Comparison of ENCODE assay signal across 10 mouse cellular contexts in genomic region chr11:72361385-72362346, GRCm38 (mm10). TPM values are rescaled to one million over a fixed set of nuclear protein-coding genes. Genes with fewer than 3 reads are reported as not detected.
DNase-seq lines count a peak whose midpoint lies in the region; ATAC-seq and TF ChIP-seq lines count a peak whose summit lies in the region.
"Had no signal": no experiment of that assay in that cellular context is flagged by ENCODE, and none has a peak within 500 bp of the region (broad histone marks: within the 10 kb centered on the region; RNA-seq: fewer than 3 reads in every experiment).

No protein-coding gene starts in this region.

- H3K4me1 ChIP-seq in heart, embryonic 12.5 days (replicated peaks), result peaks cover 13% of the 10 kb centered on the region; the same call in 1 of the 2 replicates
- H3K4me1 ChIP-seq in kidney, embryonic 14.5 days (ENCODE audit: control insufficient read depth, insufficient read depth, low read length), result no peaks in the 10 kb centered on the region
- 0 out of 2 replicates have a peak, but pooled peaks cover 3% of the 10 kb centered on the region for H3K4me1 ChIP-seq in limb, embryonic 12.5 days (replicated peaks)
- peaks cover 3% of the 10 kb centered on the region; the same call in 1 of the 2 replicates for H3K4me1 ChIP-seq in midbrain, embryonic 11.5 days (ENCODE audit: control insufficient read depth, insufficient read depth, low read length)

- TF ChIP-seq CTCF in gastrocnemius, adult 2 months (IDR thresholded peaks at IDR 0.05), result no peak

- peak; percentile 36; the same call in 1 of the 2 replicates for ATAC-seq in heart, embryonic 12.5 days (ENCODE audit: insufficient number of reproducible peaks, low FRiP score)
- peak; percentile 91 for ATAC-seq in kidney, embryonic 14.5 days (ENCODE audit: low FRiP score, low TSS enrichment)
- ATAC-seq in limb, embryonic 12.5 days (ENCODE audit: insufficient number of reproducible peaks, insufficient read depth, low FRiP score, low TSS enrichment, low read depth), result peak; percentile 83
- peak; percentile 92 for ATAC-seq in midbrain, embryonic 11.5 days (ENCODE audit: low FRiP score)

- DNase-seq in gastrocnemius, adult 2 months, result peak; percentile 60
- DNase-seq in gastrocnemius, postnatal 25 days, result no peak
- DNase-seq in embryo, embryonic 9.5 days (ENCODE audit: extremely low spot score), result peak; percentile 87
- DNase-seq in midbrain, embryonic 11.5 days (ENCODE audit: low spot score, missing footprints), result peak; percentile 98
- DNase-seq in spleen, postnatal 36 days (ENCODE audit: low spot score in 2 of 2), result peak; percentile 11 to 15

- peak overlapping the region; percentile 84 for H3K4me2 ChIP-seq in heart, embryonic 12.5 days
- peak overlapping the region; percentile 73 for H3K4me2 ChIP-seq in kidney, embryonic 14.5 days (replicated peaks; ENCODE audit: low read depth, low read length)
- H3K4me2 ChIP-seq in limb, embryonic 12.5 days, result peak overlapping the region; percentile 75
- peak overlapping the region; percentile 79 for H3K4me2 ChIP-seq in midbrain, embryonic 11.5 days

- peak overlapping the region; percentile 46 for H3K27ac ChIP-seq in gastrocnemius, adult 2 months
- H3K27ac ChIP-seq in heart, embryonic 12.5 days (ENCODE audit: poor library complexity, severe bottlenecking), result no peak overlapping the region
- H3K27ac ChIP-seq in kidney, embryonic 14.5 days (ENCODE audit: low read depth, low read length), result no peak overlapping the region
- H3K27ac ChIP-seq in limb, embryonic 12.5 days, result peak overlapping the region; percentile 66; the same call in 1 of the 2 replicates
- H3K27ac ChIP-seq in midbrain, embryonic 11.5 days (ENCODE audit: low read depth, low read length), result no peak overlapping the region

- WGBS in heart, embryonic 12.5 days, result 12% methylated on average over 42 of the region's 42 CpGs
- 8% methylated on average over 42 of the region's 42 CpGs for WGBS in kidney, embryonic 14.5 days
- 9% methylated on average over 42 of the region's 42 CpGs for WGBS in limb, embryonic 12.5 days
- 10% methylated on average over 42 of the region's 42 CpGs for WGBS in midbrain, embryonic 11.5 days

- no peaks in the 10 kb centered on the region for H3K27me3 ChIP-seq in heart, embryonic 12.5 days (replicated peaks)
- H3K27me3 ChIP-seq in kidney, embryonic 14.5 days (ENCODE audit: control insufficient read depth, insufficient read depth, low read length), result no peaks in the 10 kb centered on the region
- H3K27me3 ChIP-seq in limb, embryonic 12.5 days, result no peaks in the 10 kb centered on the region
- no peaks in the 10 kb centered on the region for H3K27me3 ChIP-seq in midbrain, embryonic 11.5 days (ENCODE audit: control insufficient read depth, insufficient read depth, low read length)

- H3K4me3 ChIP-seq in gastrocnemius, adult 2 months, result peak overlapping the region; percentile 69
- peak overlapping the region; percentile 50 for H3K4me3 ChIP-seq in heart, embryonic 12.5 days
- peak overlapping the region; percentile 48 for H3K4me3 ChIP-seq in kidney, embryonic 14.5 days (ENCODE audit: low read length)
- H3K4me3 ChIP-seq in limb, embryonic 12.5 days (replicated peaks), result peak overlapping the region; percentile 44
- H3K4me3 ChIP-seq in midbrain, embryonic 11.5 days (ENCODE audit: low read depth, low read length), result peak overlapping the region; percentile 40
- H3K4me3 ChIP-seq: myocyte had no signal

- H3K36me3 ChIP-seq in heart, embryonic 12.5 days, result no peaks in the 10 kb centered on the region
- H3K36me3 ChIP-seq in kidney, embryonic 14.5 days (ENCODE audit: control insufficient read depth, insufficient read depth, low read length), result no peaks in the 10 kb centered on the region
- H3K36me3 ChIP-seq in limb, embryonic 12.5 days, result no peaks in the 10 kb centered on the region
- H3K36me3 ChIP-seq in midbrain, embryonic 11.5 days (ENCODE audit: control insufficient read depth, insufficient read depth, low read length), result no peaks in the 10 kb centered on the region

- H3K9ac ChIP-seq in heart, embryonic 12.5 days, result peak overlapping the region; percentile 58
- H3K9ac ChIP-seq in kidney, embryonic 14.5 days (ENCODE audit: low read depth, low read length), result peak overlapping the region; percentile 60
- H3K9ac ChIP-seq in limb, embryonic 12.5 days (replicated peaks), result peak overlapping the region; percentile 69
- peak overlapping the region; percentile 77 for H3K9ac ChIP-seq in midbrain, embryonic 11.5 days (ENCODE audit: low read length)

- intact Hi-C loops in gastrocnemius, adult 2 months (cut with DNase I), result no loop called here

- no peaks in the 10 kb centered on the region for H3K9me3 ChIP-seq in heart, embryonic 12.5 days (replicated peaks)
- H3K9me3 ChIP-seq in kidney, embryonic 14.5 days (ENCODE audit: control insufficient read depth, low read length), result no peaks in the 10 kb centered on the region
- no peaks in the 10 kb centered on the region for H3K9me3 ChIP-seq in limb, embryonic 12.5 days
- H3K9me3 ChIP-seq in midbrain, embryonic 11.5 days (ENCODE audit: control insufficient read depth, low read length), result no peaks in the 10 kb centered on the region

RNA-seq across cellular contexts. Expression of gene Tekt1, which starts 0.6 kb away (rescaled TPM):
- 1 to 10 TPM in 1 of 2 experiments, under 1 TPM in 1; 0.33 to 2.6 TPM for total RNA-seq in gastrocnemius, adult 2 months (2021)
- total RNA-seq in gastrocnemius, postnatal 25 days (2021), result under 1 TPM; 0.64 to 0.70 TPM
- polyA plus RNA-seq in heart, embryonic 12.5 days (2016; fragmentation: Nextera tagmentation; extraction: Ambion mirVana), result 0.32 and 0.85 TPM in 2 replicates
- 5.8 and 8.3 TPM in 2 replicates for polyA plus RNA-seq in kidney, embryonic 14.5 days (2014; fragmentation: Nextera tagmentation; extraction: Ambion mirVana)
- polyA plus RNA-seq in limb, embryonic 12.5 days (2016; fragmentation: Nextera tagmentation; extraction: Ambion mirVana), result 4.7 and 6.0 TPM in 2 replicates
- 4.2 and 5.3 TPM in 2 replicates for polyA plus RNA-seq in midbrain, embryonic 11.5 days (2014; fragmentation: Nextera tagmentation; extraction: Ambion mirVana)
- polyA plus RNA-seq: C2C12, myocyte had no signal

RNA-seq across cellular contexts. Expression of gene Fbxo39, which starts 47.4 kb away (rescaled TPM):
- not detected for total RNA-seq in gastrocnemius, adult 2 months (2021)
- total RNA-seq in gastrocnemius, postnatal 25 days (2021), result not detected
- polyA plus RNA-seq in heart, embryonic 12.5 days (2016; fragmentation: Nextera tagmentation; extraction: Ambion mirVana), result not detected in 2 replicates
- not detected in 2 replicates for polyA plus RNA-seq in kidney, embryonic 14.5 days (2014; fragmentation: Nextera tagmentation; extraction: Ambion mirVana)
- not detected in 2 replicates for polyA plus RNA-seq in limb, embryonic 12.5 days (2016; fragmentation: Nextera tagmentation; extraction: Ambion mirVana)
- not detected in 2 replicates for polyA plus RNA-seq in midbrain, embryonic 11.5 days (2014; fragmentation: Nextera tagmentation; extraction: Ambion mirVana)
- polyA plus RNA-seq: C2C12 had no signal

RNA-seq across cellular contexts. Expression of gene Smtnl2, which starts 49.8 kb away (rescaled TPM):
- 100 to 1,000 TPM; 238 to 342 TPM for total RNA-seq in gastrocnemius, adult 2 months (2021)
- total RNA-seq in gastrocnemius, postnatal 25 days (2021), result 100 to 1,000 TPM; 219 to 223 TPM
- polyA plus RNA-seq in heart, embryonic 12.5 days (2016; fragmentation: Nextera tagmentation; extraction: Ambion mirVana), result 191 and 194 TPM in 2 replicates
- 30.0 and 56.1 TPM in 2 replicates for polyA plus RNA-seq in kidney, embryonic 14.5 days (2014; fragmentation: Nextera tagmentation; extraction: Ambion mirVana)
- polyA plus RNA-seq in limb, embryonic 12.5 days (2016; fragmentation: Nextera tagmentation; extraction: Ambion mirVana), result 25.7 and 29.0 TPM in 2 replicates
- 3.7 and 4.1 TPM in 2 replicates for polyA plus RNA-seq in midbrain, embryonic 11.5 days (2014; fragmentation: Nextera tagmentation; extraction: Ambion mirVana)

Comparison
In these comparisons a context has a peak if more than half of its experiments do, and no peak if none do; other contexts are left out.
1. H3K27ac ChIP-seq: peak in gastrocnemius, adult 2 months (single experiment) and limb, embryonic 12.5 days (single experiment); none in heart, embryonic 12.5 days (single experiment), kidney, embryonic 14.5 days (single experiment) and midbrain, embryonic 11.5 days (single experiment).
2. ATAC-seq: peak in every context shown above with its lines; median percentile 92 in midbrain, embryonic 11.5 days; 91 in kidney, embryonic 14.5 days; 83 in limb, embryonic 12.5 days; 36 in heart, embryonic 12.5 days.
3. Peak in every context shown above with its lines, with median percentiles within 50 percentile points of each other: H3K4me3 ChIP-seq, H3K4me2 ChIP-seq and H3K9ac ChIP-seq.